Mouse (Mus musculus): ENCODE measurements around the gene Msi1. TPM values are rescaled to one million over a fixed set of nuclear protein-coding genes. Genes with fewer than 3 reads are reported as not detected.

Gene Msi1
- polyA plus RNA-seq, 1 experiment from 2014 or later = 16.0 TPM

GRCm38 (mm10) chr5:115449247-115449646 is 19.8 kb downstream of the Msi1 start:
- H3K36me3 ChIP-seq (ENCODE audit: control insufficient read depth, insufficient read depth, low read length) = peaks cover 92% of the 10 kb centered on the region
- no peak overlapping the region for H3K9ac ChIP-seq (ENCODE audit: low read depth, low read length)
- no peak for DNase-seq (ENCODE audit: low spot score)
- no peak overlapping the region for H3K27ac ChIP-seq (replicated peaks; ENCODE audit: low read depth, low read length)
- H3K4me1 ChIP-seq (ENCODE audit: control insufficient read depth, insufficient read depth, low read length) = no peaks in the 10 kb centered on the region
- ATAC-seq (ENCODE audit: low read depth) = no peak
- no peaks in the 10 kb centered on the region for H3K9me3 ChIP-seq (ENCODE audit: control insufficient read depth, low read length)
- no peak overlapping the region for H3K4me2 ChIP-seq (ENCODE audit: low read depth, low read length)
- no peak overlapping the region for H3K4me3 ChIP-seq (ENCODE audit: low read depth, low read length)
- WGBS = 85% methylated on average over 3 of the region's 3 CpGs
- H3K27me3 ChIP-seq (replicated peaks; ENCODE audit: control insufficient read depth, insufficient read depth, low read length) = no peaks in the 10 kb centered on the region

GRCm38 (mm10) chr5:115450410-115451317 is 21.3 kb downstream of the Msi1 start:
- H3K9me3 ChIP-seq (ENCODE audit: control insufficient read depth, low read length) = no peaks in the 10 kb centered on the region
- H3K36me3 ChIP-seq (ENCODE audit: control insufficient read depth, insufficient read depth, low read length) = peaks cover 80% of the 10 kb centered on the region
- 88% methylated on average over 23 of the region's 27 CpGs for WGBS
- H3K4me3 ChIP-seq (ENCODE audit: low read depth, low read length) = no peak overlapping the region
- no peaks in the 10 kb centered on the region for H3K27me3 ChIP-seq (replicated peaks; ENCODE audit: control insufficient read depth, insufficient read depth, low read length)
- ATAC-seq (ENCODE audit: low read depth) (no peak; the same call in 1 of the 2 replicates), DNase-seq (ENCODE audit: low spot score) (no peak)
- no peak overlapping the region for H3K4me2 ChIP-seq (ENCODE audit: low read depth, low read length)
- H3K9ac ChIP-seq (ENCODE audit: low read depth, low read length) = no peak overlapping the region
- no peak overlapping the region for H3K27ac ChIP-seq (replicated peaks; ENCODE audit: low read depth, low read length)
- no peaks in the 10 kb centered on the region for H3K4me1 ChIP-seq (ENCODE audit: control insufficient read depth, insufficient read depth, low read length)

DNA sequence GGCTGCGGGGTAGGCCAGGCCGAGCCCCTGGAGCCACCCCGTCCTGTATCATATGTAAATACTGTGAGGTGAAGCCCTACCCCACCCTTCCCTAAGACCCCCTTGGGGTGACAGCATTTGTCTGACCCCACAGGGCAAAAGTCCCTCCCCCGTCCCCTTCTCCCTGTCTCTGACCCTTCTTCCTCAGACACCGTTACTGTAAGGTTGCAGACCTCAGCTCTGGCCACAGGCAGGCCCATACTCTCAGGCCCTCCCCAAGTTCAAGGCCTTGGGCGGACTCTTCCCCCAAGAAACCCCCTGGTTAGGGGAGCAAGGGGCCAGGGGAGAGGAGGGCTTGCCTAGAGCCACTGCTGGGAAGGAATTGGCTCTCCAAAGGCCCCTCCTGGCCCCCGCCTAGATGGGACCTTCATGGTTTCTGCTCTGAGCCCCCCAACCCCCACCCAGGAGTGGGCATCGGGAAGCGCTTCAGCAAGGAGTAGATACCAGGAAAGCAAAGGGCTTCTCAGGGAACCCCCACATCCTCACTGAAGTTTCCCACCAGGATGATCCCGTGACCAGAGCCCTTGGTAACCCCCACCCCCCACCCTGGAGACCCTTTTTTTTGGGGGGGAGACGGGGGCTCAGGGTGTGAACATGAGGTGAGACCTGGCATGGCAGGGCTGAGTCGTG is 25.2 kb downstream of the Msi1 start:
- Histone ChIP-seq H3K4me3 (ENCODE audit: low read depth, low read length) (no peak overlapping the region), H3K4me1 (ENCODE audit: control insufficient read depth, insufficient read depth, low read length) (no peaks in the 10 kb centered on the region), H3K27ac (replicated peaks; ENCODE audit: low read depth, low read length) (no peak overlapping the region), H3K4me2 (ENCODE audit: low read depth, low read length) (no peak overlapping the region), H3K9ac (ENCODE audit: low read depth, low read length) (no peak overlapping the region), H3K36me3 (ENCODE audit: control insufficient read depth, insufficient read depth, low read length) (peaks cover 44% of the 10 kb centered on the region), H3K9me3 (ENCODE audit: control insufficient read depth, low read length) (no peaks in the 10 kb centered on the region), H3K27me3 (replicated peaks; ENCODE audit: control insufficient read depth, insufficient read depth, low read length) (no peaks in the 10 kb centered on the region)
- DNase-seq (ENCODE audit: low spot score) (no peak), ATAC-seq (ENCODE audit: low read depth) (no peak)
- WGBS = 76% methylated on average over 12 of the region's 12 CpGs

- DNase-seq (ENCODE audit: low spot score) (no peak), ATAC-seq (ENCODE audit: low read depth) (no peak; the same call in 1 of the 2 replicates)
- no peak overlapping the region for H3K4me2 ChIP-seq (ENCODE audit: low read depth, low read length)
- H3K27me3 ChIP-seq (replicated peaks; ENCODE audit: control insufficient read depth, insufficient read depth, low read length) = no peaks in the 10 kb centered on the region
- no peaks in the 10 kb centered on the region for H3K4me1 ChIP-seq (ENCODE audit: control insufficient read depth, insufficient read depth, low read length)
- H3K27ac ChIP-seq (replicated peaks; ENCODE audit: low read depth, low read length) = no peak overlapping the region
- no peak overlapping the region for H3K4me3 ChIP-seq (ENCODE audit: low read depth, low read length)
- no peaks in the 10 kb centered on the region for H3K9me3 ChIP-seq (ENCODE audit: control insufficient read depth, low read length)
- WGBS = 83% methylated on average over 7 of the region's 7 CpGs
- H3K9ac ChIP-seq (ENCODE audit: low read depth, low read length) = no peak overlapping the region
- H3K36me3 ChIP-seq (ENCODE audit: control insufficient read depth, insufficient read depth, low read length) = peaks cover 32% of the 10 kb centered on the region
Measured at GRCm38 (mm10) chr5:115455838-115456237, 26.4 kb downstream of the Msi1 start.

- no peak overlapping the region for H3K9ac ChIP-seq (ENCODE audit: low read depth, low read length)
- H3K4me3 ChIP-seq (ENCODE audit: low read depth, low read length) = no peak overlapping the region
- H3K27me3 ChIP-seq (replicated peaks; ENCODE audit: control insufficient read depth, insufficient read depth, low read length) = no peaks in the 10 kb centered on the region
- 63% methylated on average over 13 of the region's 13 CpGs for WGBS
- no peak for ATAC-seq (ENCODE audit: low read depth)
- no peaks in the 10 kb centered on the region for H3K9me3 ChIP-seq (ENCODE audit: control insufficient read depth, low read length)
- no peak overlapping the region for H3K4me2 ChIP-seq (ENCODE audit: low read depth, low read length)
- DNase-seq (ENCODE audit: low spot score) = no peak
- H3K36me3 ChIP-seq (ENCODE audit: control insufficient read depth, insufficient read depth, low read length) = peaks cover 5% of the 10 kb centered on the region; the same call in 1 of the 2 replicates
- no peak overlapping the region for H3K27ac ChIP-seq (replicated peaks; ENCODE audit: low read depth, low read length)
- no peaks in the 10 kb centered on the region for H3K4me1 ChIP-seq (ENCODE audit: control insufficient read depth, insufficient read depth, low read length)
Measured at GRCm38 (mm10) chr5:115458918-115459317, 29.5 kb downstream of the Msi1 start.

GRCm38 (mm10) chr5:115464408-115465115 is 35.2 kb downstream of the Msi1 start:
- WGBS = 81% methylated on average over 18 of the region's 18 CpGs
- Histone ChIP-seq H3K4me3 (ENCODE audit: low read depth, low read length) (no peak overlapping the region), H3K4me2 (ENCODE audit: low read depth, low read length) (no peak overlapping the region), H3K9ac (ENCODE audit: low read depth, low read length) (no peak overlapping the region), H3K27ac (replicated peaks; ENCODE audit: low read depth, low read length) (no peak overlapping the region), H3K36me3 (ENCODE audit: control insufficient read depth, insufficient read depth, low read length) (no peaks in the 10 kb centered on the region), H3K4me1 (ENCODE audit: control insufficient read depth, insufficient read depth, low read length) (no peaks in the 10 kb centered on the region), H3K9me3 (ENCODE audit: control insufficient read depth, low read length) (no peaks in the 10 kb centered on the region), H3K27me3 (replicated peaks; ENCODE audit: control insufficient read depth, insufficient read depth, low read length) (no peaks in the 10 kb centered on the region)
- no peak for DNase-seq (ENCODE audit: low spot score)
- no peak for ATAC-seq (ENCODE audit: low read depth)

DNA sequence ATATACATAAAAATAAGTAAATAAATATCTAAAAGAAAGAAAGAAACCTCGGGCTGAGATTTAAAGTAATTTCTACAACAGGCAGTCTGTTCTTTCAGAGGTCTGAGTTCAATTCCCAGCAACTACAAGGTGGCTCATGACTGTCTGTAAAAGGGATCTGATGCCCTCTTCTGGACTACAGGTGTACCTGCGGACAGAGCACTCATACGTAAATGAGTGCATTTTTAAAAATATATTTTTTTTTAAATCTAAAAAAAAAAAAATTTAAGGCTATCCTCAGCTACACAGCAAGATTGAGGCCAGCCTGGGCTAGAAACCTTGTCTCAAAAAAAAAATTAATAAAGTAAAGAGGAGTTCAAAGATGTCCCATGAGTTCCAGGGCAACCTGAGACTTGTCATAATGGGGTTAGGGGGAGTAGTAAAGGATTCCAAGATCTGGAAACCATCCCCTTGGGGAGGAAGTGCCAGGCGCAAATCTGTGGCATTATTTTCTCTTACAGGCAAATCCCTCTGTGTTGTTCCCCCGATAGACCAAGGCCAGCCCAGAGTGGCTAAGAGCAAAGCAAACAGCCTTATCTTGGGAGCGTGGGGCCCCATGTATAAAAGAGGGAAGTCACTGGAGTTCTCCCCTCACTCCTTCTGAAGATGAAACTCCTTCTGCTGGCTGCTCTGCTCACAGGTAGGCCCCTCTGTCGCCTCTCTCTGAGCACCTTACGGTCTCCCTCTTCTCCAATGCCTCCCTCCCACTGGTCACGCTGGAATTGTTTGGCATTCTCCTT is 36.4 kb downstream of the Msi1 start, which contains the start of gene Pla2g1b:
Gene Pla2g1b, plus strand, starts transcription at position 621 of the 779 bp plus-strand sequence.
- H3K27me3 ChIP-seq (replicated peaks; ENCODE audit: control insufficient read depth, insufficient read depth, low read length) = no peaks in the 10 kb centered on the region
- WGBS = 44% methylated on average over 9 of the region's 9 CpGs

DNA sequence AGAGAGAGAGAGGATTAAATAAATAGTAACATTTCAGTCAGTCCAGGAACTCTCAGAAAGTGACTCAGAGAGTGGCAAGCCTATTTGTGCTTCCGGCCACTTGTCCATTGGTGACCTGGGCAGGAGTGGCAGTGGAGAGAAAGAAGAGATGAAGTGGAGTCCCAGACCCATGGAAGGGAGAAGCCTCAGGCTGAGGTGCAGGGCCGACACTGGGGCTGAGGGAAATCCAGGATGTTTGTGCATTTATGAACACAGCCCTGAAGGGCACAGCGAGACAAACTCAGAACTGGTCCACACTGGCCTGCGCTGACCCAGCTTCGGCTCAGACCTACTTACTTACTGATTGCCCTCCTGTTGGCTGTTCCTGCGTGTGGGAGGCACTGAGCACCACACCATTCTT is 40.4 kb downstream of the Msi1 start:
- H3K36me3 ChIP-seq (ENCODE audit: control insufficient read depth, insufficient read depth, low read length) = no peaks in the 10 kb centered on the region
- H3K9ac ChIP-seq (ENCODE audit: low read depth, low read length) = no peak overlapping the region
- H3K9me3 ChIP-seq (ENCODE audit: control insufficient read depth, low read length) = no peaks in the 10 kb centered on the region
- H3K4me2 ChIP-seq (ENCODE audit: low read depth, low read length) = no peak overlapping the region
- H3K27me3 ChIP-seq (replicated peaks; ENCODE audit: control insufficient read depth, insufficient read depth, low read length) = no peaks in the 10 kb centered on the region
- H3K27ac ChIP-seq (replicated peaks; ENCODE audit: low read depth, low read length) = no peak overlapping the region
- ATAC-seq (ENCODE audit: low read depth) (no peak), DNase-seq (ENCODE audit: low spot score) (no peak)
- WGBS = 65% methylated on average over 6 of the region's 6 CpGs
- H3K4me3 ChIP-seq (ENCODE audit: low read depth, low read length) = no peak overlapping the region
- H3K4me1 ChIP-seq (ENCODE audit: control insufficient read depth, insufficient read depth, low read length) = no peaks in the 10 kb centered on the region

More for the DNA sequence above, 36.4 kb downstream of the Msi1 start, which contains the start of gene Pla2g1b:
- Histone ChIP-seq H3K9me3 (ENCODE audit: control insufficient read depth, low read length) (no peaks in the 10 kb centered on the region), H3K9ac (ENCODE audit: low read depth, low read length) (no peak within 1 kb of the TSS), H3K4me3 (ENCODE audit: low read depth, low read length) (no peak within 1 kb of the TSS), H3K4me1 (ENCODE audit: control insufficient read depth, insufficient read depth, low read length) (no peaks in the 10 kb centered on the region), H3K4me2 (ENCODE audit: low read depth, low read length) (no peak within 1 kb of the TSS), H3K27ac (replicated peaks; ENCODE audit: low read depth, low read length) (no peak within 1 kb of the TSS), H3K36me3 (ENCODE audit: control insufficient read depth, insufficient read depth, low read length) (no peaks in the 10 kb centered on the region)
- no peak for DNase-seq (ENCODE audit: low spot score)
- no peak for ATAC-seq (ENCODE audit: low read depth)
